ENCODE assay signal across 1 mouse cellular context in the genomic region with DNA sequence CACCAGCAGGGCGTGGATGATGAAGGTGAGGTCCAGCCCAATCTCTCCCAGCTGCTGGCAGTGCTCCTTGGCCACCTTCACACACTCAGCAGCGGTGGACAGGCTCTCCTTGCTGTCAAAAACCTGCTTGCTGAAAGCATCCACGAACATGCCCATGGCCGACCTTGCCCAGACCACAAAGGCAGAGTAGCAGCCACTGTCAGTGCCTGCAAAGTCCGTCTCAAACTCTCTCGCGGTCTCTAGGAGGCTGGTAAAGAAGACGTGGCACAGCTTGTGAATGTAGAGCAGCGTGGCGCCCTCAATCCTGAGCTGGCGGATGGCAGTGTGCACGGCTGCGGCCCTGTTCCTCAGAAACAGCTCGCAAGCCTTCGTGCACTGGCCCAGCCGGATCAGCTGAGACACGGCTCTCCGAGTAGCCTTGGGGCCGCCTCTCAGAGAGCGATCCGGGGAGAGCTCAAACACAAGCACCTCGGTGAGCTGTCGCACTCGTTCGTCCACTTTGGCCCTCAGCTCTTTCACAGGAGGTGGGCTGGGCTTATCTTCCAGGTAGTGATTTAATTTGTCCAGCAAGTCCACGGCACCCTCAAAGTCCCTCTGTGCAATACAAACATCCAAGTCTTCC.
TF ChIP-seq lines count a peak whose summit lies in the region.

No protein-coding gene starts in this region.

TF ChIP-seq in CH12.LX, 34 proteins besides CTCF, POLR2A, EP300 and RAD21:
- TF ChIP-seq SMC3 (IDR thresholded peaks at IDR 0.05; ENCODE audit: low read depth, low read length) (no peak), MEF2A (IDR thresholded peaks at IDR 0.05; ENCODE audit: borderline replicate concordance, low read depth, low read length) (no peak), KAT2A (IDR thresholded peaks at IDR 0.05; ENCODE audit: insufficient replicate concordance, low read length) (no peak), MXI1 (IDR thresholded peaks at IDR 0.05; ENCODE audit: low read depth, low read length) (no peak), MAZ (IDR thresholded peaks at IDR 0.05; ENCODE audit: low read depth, low read length) (no peak), BHLHE40 (IDR thresholded peaks at IDR 0.05; ENCODE audit: low read depth, low read length) (no peak), NELFE (IDR thresholded peaks at IDR 0.05; ENCODE audit: low read depth, low read length) (no peak), UBTF (IDR thresholded peaks at IDR 0.05; ENCODE audit: low read depth, low read length) (no peak), IRF4 (IDR thresholded peaks at IDR 0.05; ENCODE audit: low read depth, low read length) (no peak), ELF1 (IDR thresholded peaks at IDR 0.05; ENCODE audit: low read depth, low read length) (no peak), TBP (conservative IDR thresholded peaks at IDR 0.05; ENCODE audit: low read depth, low read length) (no peak), JUN (IDR thresholded peaks at IDR 0.05; ENCODE audit: insufficient read depth, low read depth, low read length) (no peak), ZMIZ1 (IDR thresholded peaks at IDR 0.05; ENCODE audit: low read depth, low read length) (no peak), MYC (IDR thresholded peaks at IDR 0.05; ENCODE audit: low read depth, low read length) (no peak), ZNF384 (IDR thresholded peaks at IDR 0.05; ENCODE audit: low read depth, low read length) (no peak)
TF ChIP-seq in CH12.LX: peak in this region for 0.
